Mouse (Mus musculus) kidney, adult 10 weeks (tissue): Measurements from ENCODE around the gene Rnase2a. TPM values are rescaled to one million over a fixed set of nuclear protein-coding genes. Genes with fewer than 3 reads are reported as not detected.

Experiments used
- polyA plus RNA-seq: library from polyadenylated mRNA; stranded (reverse); fragments of 350-450 nt; fragmentation: Illumina TruSeq; extraction: RNeasy Lipid Tissue Mini Kit (QIAGEN cat#74804); gene quantifications from one replicate; pipeline ENCODE4 v1.2.3, GENCODE M21; 2014; ENCODE audit warnings: low read depth, low replicate concordance

Rnase2a gene
- not detected for polyA plus RNA-seq

GRCm38 (mm10) chr14:51256041-51256440 is at the start of gene Rnase2a:
Gene Rnase2a, minus strand, starts transcription at chr14:51256112.

Other genes with a start within 250 kb of the Rnase2a start
- gene Rnase10, start 248.4 kb downstream of the Rnase2a start, polyA plus RNA-seq, result not detected
- gene Rnase9, start 214.2 kb downstream of the Rnase2a start, polyA plus RNA-seq, result not detected
- gene Rnase11, start 205.9 kb downstream of the Rnase2a start, polyA plus RNA-seq, result not detected
- not detected for gene Rnase12, start 198.5 kb downstream of the Rnase2a start, polyA plus RNA-seq
- not detected for gene Olfr750, start 181.7 kb downstream of the Rnase2a start, polyA plus RNA-seq
- gene Rnase4, start 165.0 kb downstream of the Rnase2a start, polyA plus RNA-seq, result 36.1 TPM
- 1.5 TPM for gene Ang, start 165.0 kb downstream of the Rnase2a start, polyA plus RNA-seq
- gene Eddm3b, start 141.7 kb downstream of the Rnase2a start, polyA plus RNA-seq, result 4.6 TPM
- 4.2 TPM for gene Rnase6, start 132.2 kb downstream of the Rnase2a start, polyA plus RNA-seq
- not detected for gene Rnase1, start 109.3 kb downstream of the Rnase2a start, polyA plus RNA-seq
- not detected for gene Rnase2b, start 93.9 kb downstream of the Rnase2a start, polyA plus RNA-seq
- gene Ang2, start 57.0 kb downstream of the Rnase2a start, polyA plus RNA-seq, result not detected
- not detected for gene Ear14, start 52.7 kb downstream of the Rnase2a start, polyA plus RNA-seq
- not detected for gene Gm7247, start 105.6 kb upstream of the Rnase2a start, polyA plus RNA-seq
- not detected for gene Vmn2r88, start 154.7 kb upstream of the Rnase2a start, polyA plus RNA-seq
- not detected for gene Vmn2r89, start 195.7 kb upstream of the Rnase2a start, polyA plus RNA-seq